Mouse (Mus musculus) left cerebral cortex, adult 2 months (tissue): ENCODE data around the gene Zbtb4. TPM values are rescaled to one million over a fixed set of nuclear protein-coding genes. Genes with fewer than 3 reads are reported as not detected.

Source experiments
- DNase-seq, 2 experiments: peaks; one replicate each; pipeline ENCODE4 v3.0.0; 2021 to 2022; ENCODE audit warnings: low spot score in 2 of 2, mixed read lengths in 1 of 2; ENCODE audit errors: extremely low spot score in 1 of 2
- H3K27ac ChIP-seq: fragments of 200-600 bp; 2 replicates; pipeline ENCODE4 v1.8.1; 2022
- H3K4me3 ChIP-seq: fragments of 200-600 bp; 2 replicates; pipeline ENCODE4 v1.8.1; 2022
- CTCF ChIP-seq: fragments of 200-600 bp; IDR thresholded peaks from 2 replicates; pipeline ENCODE4 v1.8.1; 2022; ENCODE audit warnings: antibody characterized with exemption, mild to moderate bottlenecking, moderate library complexity
- intact Hi-C: fragments of 180-260 bp; cut with DNase I; formaldehyde crosslinking; loops from one replicate; pipeline ENCODE4 v1.15.1; 2025
- total RNA-seq, 2 experiments: library from RNA; stranded (reverse); gene quantifications; 2 replicates each; pipeline ENCODE4 v1.2.3; 2021

Zbtb4 gene
- total RNA-seq, 2 experiments from 2014 or later = 134 to 167 TPM

DNA sequence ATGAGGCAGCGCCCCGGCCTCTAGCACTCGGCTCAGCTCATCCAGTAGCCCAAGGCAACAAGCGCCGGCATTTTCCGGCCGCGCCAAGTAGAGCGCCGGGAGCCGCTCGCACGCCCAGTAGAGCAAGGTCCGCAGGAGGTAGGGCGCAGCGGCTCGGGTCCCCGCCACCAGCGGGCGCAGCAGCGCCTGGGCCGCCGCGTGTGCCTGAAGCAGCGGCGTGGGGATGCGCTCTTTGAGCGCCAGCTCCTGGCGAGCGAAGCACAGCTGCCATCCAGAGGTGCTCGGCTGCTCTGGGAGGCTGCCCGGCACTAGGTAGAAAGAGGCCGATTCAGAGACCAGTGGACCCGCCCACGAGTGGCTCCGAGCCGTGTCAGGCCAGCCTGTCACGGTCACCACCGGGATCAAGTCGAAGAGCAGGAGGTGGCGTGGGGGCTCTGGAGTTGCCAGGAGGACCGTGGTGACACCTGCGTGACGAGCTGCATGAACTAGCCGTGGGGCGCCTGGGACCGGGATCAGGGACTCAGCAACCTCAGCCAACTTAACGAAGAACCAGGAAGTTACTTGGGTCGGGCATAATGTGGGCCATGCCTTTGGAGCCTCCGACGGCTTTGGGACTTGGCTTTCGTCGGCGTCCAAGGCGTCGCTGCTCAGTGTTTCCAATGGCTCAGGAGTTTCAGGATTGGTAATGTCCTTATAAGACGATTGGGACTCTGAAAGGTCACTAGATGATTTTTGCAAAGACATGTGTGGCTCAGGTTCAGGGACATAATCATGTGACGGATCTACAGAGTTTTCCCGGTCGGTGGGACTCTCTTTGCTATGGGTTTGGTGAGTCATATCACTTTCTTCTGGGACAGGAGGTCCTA, 38.3 kb downstream of the Zbtb4 start:
- Histone ChIP-seq H3K4me3 (peak overlapping the region; percentile 52), H3K27ac (peak overlapping the region; percentile 46; the same call in 1 of the 2 replicates)
- DNase-seq = peak; percentile 68 to 79
- intact Hi-C loops = loop anchor here (2.0 to 5.0 kb wide), 4 partner anchors 33 to 73 kb away; partner anchors contain the start of genes Nlgn2, Polr2a and Tmem95
- TF ChIP-seq CTCF = peak; percentile 72

DNA sequence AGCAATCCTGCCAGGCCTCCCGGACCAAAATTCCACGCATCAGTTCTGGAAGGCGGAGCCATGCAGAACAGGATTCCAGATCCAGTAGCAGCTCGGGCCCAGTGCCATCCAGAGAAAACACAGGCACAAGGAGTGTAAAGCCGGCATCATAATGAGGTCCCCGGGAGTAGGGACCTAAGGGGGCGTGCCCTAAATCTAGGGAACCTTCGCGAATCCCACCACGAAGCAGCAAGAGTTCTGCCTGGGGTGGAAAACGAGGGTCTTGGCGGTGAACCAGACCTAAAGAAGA, 38.9 kb downstream of the Zbtb4 start:
- intact Hi-C loops = loop anchor here (5.0 kb wide), 1 partner anchor 73 kb away; the partner anchor contains the start of gene Tmem95
- no peak for DNase-seq
- TF ChIP-seq CTCF = no peak
- H3K27ac ChIP-seq = no peak overlapping the region
- H3K4me3 ChIP-seq = no peak overlapping the region; the same call in 1 of the 2 replicates

DNA sequence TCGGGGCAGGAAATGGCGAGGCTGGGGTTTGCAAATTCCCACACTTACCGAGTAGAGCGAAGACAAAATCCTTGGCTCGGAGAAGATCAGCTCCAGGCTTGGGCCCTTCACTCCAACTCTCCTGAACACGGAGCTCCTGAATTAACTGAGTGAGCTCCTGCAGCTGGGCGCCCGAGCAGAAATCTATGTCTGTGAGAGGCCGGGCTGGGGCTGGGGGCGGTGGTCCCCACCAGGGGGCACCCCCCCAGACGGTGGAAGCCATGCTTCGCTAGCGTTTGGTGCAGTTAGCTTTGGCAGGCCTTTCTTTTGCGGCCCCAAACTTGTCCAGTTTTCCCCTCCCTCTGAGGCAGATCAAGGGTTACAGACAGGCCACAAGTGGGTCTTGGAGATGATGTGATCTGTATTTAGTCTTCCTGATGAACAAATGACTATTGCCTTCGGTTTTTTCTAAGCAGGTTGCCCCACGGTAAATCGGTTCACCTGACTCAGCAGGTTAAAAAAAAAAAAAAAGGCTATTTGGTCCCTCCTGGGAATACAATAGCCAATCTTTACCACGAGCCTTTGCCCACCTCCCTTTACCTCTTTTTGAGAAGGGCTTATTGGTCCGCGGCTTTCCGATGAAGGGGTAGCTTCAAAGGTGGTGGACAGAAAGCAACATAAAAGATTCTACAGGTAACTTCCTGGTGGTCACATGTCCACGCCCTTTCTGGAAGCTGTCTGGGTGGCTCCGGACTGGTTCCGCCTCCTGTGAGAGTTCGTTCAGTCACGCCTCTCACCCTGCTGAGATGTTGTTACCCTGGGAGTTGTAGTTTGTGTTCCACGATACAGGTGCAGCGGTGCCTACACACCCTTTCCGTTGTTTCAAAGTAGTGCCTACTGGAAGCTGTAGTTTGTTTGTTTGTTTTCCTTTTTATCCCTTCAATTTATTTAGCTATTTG, 39.5 kb downstream of the Zbtb4 start, which contains the start of gene Tmem102:
TSS of gene Tmem102 (minus strand) at position 653 of the 938 bp plus-strand sequence.
- DNase-seq = no peak
- intact Hi-C loops = loop anchor here (5.0 kb wide), 1 partner anchor 72 kb away; the partner anchor contains the start of gene Tmem95
- no peak within 1 kb of the TSS for H3K27ac ChIP-seq
- H3K4me3 ChIP-seq = no peak within 1 kb of the TSS; the same call in 1 of the 2 replicates
- no peak; the same call in 1 of the 2 replicates for TF ChIP-seq CTCF

DNA sequence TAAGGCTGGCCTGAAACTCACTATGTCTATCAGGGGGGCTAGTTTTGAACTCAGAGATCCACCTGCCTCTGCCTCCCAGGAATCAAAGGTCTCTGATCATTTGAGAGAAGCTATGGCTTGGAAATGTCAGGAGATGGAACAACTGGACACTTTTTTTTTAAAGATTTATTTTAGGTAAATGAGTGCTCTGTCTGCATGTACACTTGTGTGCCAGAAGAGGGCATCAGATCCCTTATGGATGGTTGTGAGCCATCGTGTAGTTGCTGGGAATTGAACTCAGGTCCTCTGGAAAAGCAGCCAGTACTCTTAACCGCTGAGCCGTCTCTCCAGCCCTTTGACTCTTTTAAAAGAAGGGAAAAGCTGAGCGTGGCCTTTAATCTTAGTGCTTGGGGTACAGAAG, 40.7 kb downstream of the Zbtb4 start:
- Histone ChIP-seq H3K27ac (no peak overlapping the region), H3K4me3 (no peak overlapping the region)
- no peak for DNase-seq
- intact Hi-C loops = no loop called here
- no peak; the same call in 1 of the 2 replicates for TF ChIP-seq CTCF

DNA sequence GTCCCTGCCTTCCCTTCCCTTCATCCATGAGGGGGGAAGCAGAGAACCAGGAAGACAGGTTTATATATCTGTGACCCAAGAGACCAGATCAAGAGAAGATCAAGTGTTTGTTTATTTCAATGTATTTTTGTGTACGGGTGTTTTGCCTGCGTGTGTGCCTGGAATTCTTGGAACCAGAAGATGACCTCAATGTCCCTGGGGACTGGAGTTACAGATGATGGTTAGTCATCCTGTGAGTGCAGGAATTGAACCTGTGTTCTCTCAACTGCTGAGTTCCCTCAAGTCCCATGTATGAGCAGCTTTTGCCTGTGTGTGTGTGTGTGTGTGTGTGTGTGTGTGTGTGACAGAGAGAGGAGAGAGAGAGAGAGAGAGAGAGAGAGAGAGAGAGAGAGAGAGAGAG, 41.9 kb downstream of the Zbtb4 start:
- Histone ChIP-seq H3K27ac (no peak overlapping the region), H3K4me3 (no peak overlapping the region)
- intact Hi-C loops = no loop called here
- no peak for TF ChIP-seq CTCF
- no peak for DNase-seq

DNA sequence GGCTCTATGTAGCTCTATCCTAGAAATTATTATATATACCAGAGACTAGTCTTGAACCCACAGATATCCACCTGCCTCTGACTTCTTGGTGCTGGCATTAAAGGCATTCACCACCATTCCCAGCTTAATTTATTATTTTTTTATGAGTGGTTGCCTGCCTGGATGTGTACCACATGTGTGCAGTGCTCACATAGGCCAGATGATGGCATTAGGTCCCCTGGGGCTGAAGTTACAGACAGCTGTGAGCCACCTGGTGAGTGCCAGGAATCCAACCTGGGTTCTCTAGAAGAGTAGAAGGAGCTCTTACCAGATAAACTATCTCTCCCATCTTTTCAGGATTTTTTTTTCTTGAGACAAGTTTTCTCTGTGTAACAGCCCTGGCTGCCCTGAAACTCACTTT, 44.6 kb downstream of the Zbtb4 start:
- TF ChIP-seq CTCF = no peak
- Histone ChIP-seq H3K27ac (no peak overlapping the region), H3K4me3 (no peak overlapping the region)
- intact Hi-C loops = loop anchor here (5.0 kb wide), 1 partner anchor 52 kb away; no protein-coding TSS in a partner anchor
- DNase-seq = no peak

DNA sequence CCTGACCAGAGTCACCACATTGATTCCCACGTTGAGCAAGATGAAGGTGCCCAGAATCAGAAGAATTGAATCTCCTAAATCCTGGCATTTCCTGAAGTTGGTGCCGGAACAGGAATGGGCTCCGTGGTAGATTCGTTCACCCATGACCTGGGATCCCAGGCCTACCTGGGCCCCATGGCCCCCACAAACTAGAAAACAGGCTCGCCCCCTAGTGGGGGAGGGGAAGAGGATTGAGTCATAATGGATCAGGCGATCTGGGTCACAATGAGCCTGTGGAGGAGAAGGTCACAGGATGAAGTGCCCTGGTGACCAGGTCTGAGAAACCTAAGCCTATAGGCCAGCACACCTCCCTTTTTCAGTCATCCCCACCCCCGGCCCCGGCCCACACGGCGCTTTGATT, 49.4 kb downstream of the Zbtb4 start, which contains the start of gene Gm39566:
TSS of gene Gm39566 (minus strand) at position 144 of the 400 bp plus-strand sequence.
- no peak within 1 kb of the TSS for H3K27ac ChIP-seq
- no peak for DNase-seq
- intact Hi-C loops = no loop called here
- TF ChIP-seq CTCF = no peak
- H3K4me3 ChIP-seq = no peak within 1 kb of the TSS

DNA sequence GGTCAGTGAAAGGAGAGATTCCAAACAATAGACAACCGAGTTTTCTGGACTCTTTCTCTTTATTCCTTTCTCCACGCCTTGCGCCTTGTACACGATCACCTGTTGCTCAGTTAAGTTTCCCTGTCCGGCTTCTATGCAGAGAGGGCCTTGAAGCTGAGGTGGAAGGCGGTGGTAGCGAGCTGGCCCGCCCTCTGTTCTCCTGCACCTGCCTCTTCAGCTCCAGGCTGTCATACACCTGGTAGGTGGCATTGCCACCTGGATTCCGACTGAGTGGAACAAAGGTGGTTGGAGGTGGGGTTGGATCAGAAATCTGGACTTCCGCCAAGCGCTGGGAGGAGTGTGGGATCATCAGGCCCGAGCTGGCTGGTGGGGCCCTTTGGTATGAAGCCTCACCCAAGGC, 50.8 kb downstream of the Zbtb4 start:
- intact Hi-C loops = no loop called here
- no peak overlapping the region for H3K27ac ChIP-seq
- TF ChIP-seq CTCF = no peak
- no peak for DNase-seq
- no peak overlapping the region for H3K4me3 ChIP-seq

DNA sequence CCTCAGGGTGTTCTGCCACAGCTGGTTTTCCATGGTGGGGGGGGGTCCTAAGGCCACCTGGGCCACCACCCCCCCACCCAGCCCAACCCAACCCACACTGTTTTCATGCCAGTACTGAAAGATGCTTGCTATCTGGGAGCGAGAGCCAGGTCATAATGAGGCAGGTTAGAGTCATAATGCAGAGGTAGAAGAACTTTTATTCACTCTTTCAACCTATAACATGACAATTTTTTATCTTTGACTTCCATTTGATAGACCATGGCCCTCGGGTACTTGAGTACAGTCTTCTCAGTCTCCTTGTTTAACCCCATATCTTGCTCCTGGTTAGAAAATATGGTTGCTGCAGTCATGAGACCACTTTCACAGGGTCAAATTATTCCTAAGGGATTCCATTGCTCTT, 52.7 kb downstream of the Zbtb4 start, which contains the start of gene Spem2:
TSS of gene Spem2 (minus strand) at position 101 of the 400 bp plus-strand sequence.
- no peak for TF ChIP-seq CTCF

DNA sequence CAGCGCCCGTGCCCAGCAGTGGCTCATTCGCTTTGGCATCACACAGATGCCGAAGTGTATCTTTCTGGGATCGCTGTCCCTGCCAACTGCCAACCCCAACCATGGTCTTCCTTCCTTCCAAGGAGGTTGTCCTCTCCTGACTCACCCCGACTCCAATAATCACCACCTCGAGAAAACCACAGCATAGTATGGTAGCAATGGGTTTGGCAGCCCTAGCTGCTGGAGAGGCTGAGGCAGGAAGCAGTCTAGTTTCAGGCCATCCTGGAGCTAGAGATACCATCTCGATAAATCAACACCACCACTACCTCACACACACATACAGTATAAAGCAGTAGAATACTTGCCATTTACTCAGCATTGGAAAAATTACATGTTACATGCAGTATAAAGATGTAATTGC, 53.2 kb downstream of the Zbtb4 start:
- intact Hi-C loops = no loop called here
- DNase-seq = no peak
- no peak for TF ChIP-seq CTCF
- Histone ChIP-seq H3K27ac (no peak overlapping the region), H3K4me3 (no peak overlapping the region)

More for the DNA sequence above, 52.7 kb downstream of the Zbtb4 start, which contains the start of gene Spem2:
- Histone ChIP-seq H3K4me3 (no peak within 1 kb of the TSS), H3K27ac (no peak within 1 kb of the TSS)
- DNase-seq = no peak
- intact Hi-C loops = no loop called here

DNA sequence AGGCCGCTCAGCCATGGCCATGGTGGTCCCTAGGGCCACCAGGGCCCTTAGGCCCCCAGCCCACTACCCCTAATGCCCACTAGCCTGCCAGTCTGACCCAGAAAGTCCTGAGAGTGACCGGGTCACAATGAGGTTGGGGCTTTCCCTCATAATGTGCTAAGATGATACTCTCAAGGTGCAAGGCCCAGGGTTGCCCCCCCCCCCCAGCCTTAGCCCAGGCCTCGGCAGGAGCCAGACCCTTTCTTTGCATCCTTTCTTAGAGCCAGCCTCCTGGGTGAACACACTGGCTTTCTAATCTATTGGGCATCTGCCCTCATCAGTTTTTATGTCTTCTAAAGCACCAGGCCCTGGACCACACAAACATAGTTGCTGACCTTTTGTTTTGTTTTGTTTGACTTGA, 56.4 kb downstream of the Zbtb4 start, which contains the start of gene Spem1:
TSS of gene Spem1 (minus strand) at position 101 of the 400 bp plus-strand sequence.
- no peak for TF ChIP-seq CTCF
- no peak for DNase-seq
- Histone ChIP-seq H3K27ac (no peak within 1 kb of the TSS), H3K4me3 (no peak within 1 kb of the TSS)
- intact Hi-C loops = no loop called here
